Mouse (Mus musculus): ENCODE data around the gene Mutyh. TPM values are rescaled to one million over a fixed set of nuclear protein-coding genes. Genes with fewer than 3 reads are reported as not detected.

The Mutyh gene
- total and polyA plus RNA-seq, 3 experiments, result 0.81 to 2.5 TPM; not detected in 1

GRCm38 (mm10) chr4:116862023-116862422, 54.5 kb downstream of the Mutyh start:
- Histone ChIP-seq H3K36me3 (ENCODE audit: control insufficient read depth in 1 of 2, insufficient read depth in 2 of 2, low read length in 2 of 2) (no peaks in the 10 kb centered on the region), H3K4me1 (ENCODE audit: control insufficient read depth in 1 of 2, insufficient read depth in 2 of 2, low read length in 2 of 2) (no peaks in the 10 kb centered on the region), H3K27me3 (ENCODE audit: control insufficient read depth in 1 of 2, insufficient read depth in 2 of 2, low read length in 2 of 2) (peaks cover 18 to 34% of the 10 kb centered on the region in 2 experiments), H3K27ac (ENCODE audit: control insufficient read depth, low read depth, low read length) (no peak overlapping the region), H3K9ac (ENCODE audit: control insufficient read depth, low read depth, low read length, poor library complexity, severe bottlenecking) (no peak overlapping the region), H3K9me3 (replicated peaks; ENCODE audit: insufficient read depth, low read length) (no peaks in the 10 kb centered on the region), H3K4me3 (ENCODE audit: control insufficient read depth in 1 of 2, insufficient read depth in 1 of 2, low read depth in 2 of 2, low read length in 2 of 2) (no peak overlapping the region), H3K79me2 (ENCODE audit: control insufficient read depth, insufficient read depth, low read length, poor library complexity) (no peaks in the 10 kb centered on the region)
- TF ChIP-seq MYC (IDR thresholded peaks at IDR 0.05; ENCODE audit: low read depth, low read length) (no peak), ZKSCAN1 (IDR thresholded peaks at IDR 0.05; ENCODE audit: low read depth, low read length) (no peak), ZMIZ1 (IDR thresholded peaks at IDR 0.05; ENCODE audit: low read depth, low read length) (no peak), EP300 (IDR thresholded peaks at IDR 0.05; ENCODE audit: low read depth in 1 of 2, low read length in 2 of 2) (no peak), CHD1 (IDR thresholded peaks at IDR 0.05; ENCODE audit: low read depth, low read length) (no peak), MYB (IDR thresholded peaks at IDR 0.05; ENCODE audit: low read depth, low read length) (no peak), POLR2AphosphoS2 (IDR thresholded peaks at IDR 0.05; ENCODE audit: low read length) (no peak), SMC3 (IDR thresholded peaks at IDR 0.05; ENCODE audit: low read depth, low read length) (no peak), GABPA (IDR thresholded peaks at IDR 0.05; ENCODE audit: low read depth, low read length) (no peak), TAL1 (IDR thresholded peaks at IDR 0.05; ENCODE audit: low read length) (no peak), MEF2A (IDR thresholded peaks at IDR 0.05; ENCODE audit: extremely low read depth, insufficient replicate concordance, low read depth, low read length, poor library complexity, severe bottlenecking) (no peak), MAFK (IDR thresholded peaks at IDR 0.05; ENCODE audit: borderline replicate concordance, low read depth, low read length) (no peak), RCOR1 (IDR thresholded peaks at IDR 0.05; ENCODE audit: low read depth, low read length) (no peak), CTCF (IDR thresholded peaks at IDR 0.05 in 2 of 3, conservative IDR thresholded peaks at IDR 0.05 in 1 of 3; ENCODE audit: control insufficient read depth in 1 of 3, insufficient read depth in 1 of 3, low read depth in 2 of 3, low read length in 3 of 3, poor library complexity in 1 of 3, severe bottlenecking in 1 of 3) (no peak), ETS1 (IDR thresholded peaks at IDR 0.05; ENCODE audit: low read depth, low read length) (no peak), BHLHE40 (IDR thresholded peaks at IDR 0.05; ENCODE audit: borderline replicate concordance, low read depth, low read length) (no peak), CHD2 (IDR thresholded peaks at IDR 0.05; ENCODE audit: low read length) (no peak), KAT2A (conservative IDR thresholded peaks at IDR 0.05; ENCODE audit: low read depth, low read length) (no peak)
- no peak for DNase-seq (ENCODE audit: low read depth, low spot score)

Other genes with a start within 250 kb of the Mutyh start
- 1.0 and 1.2 TPM in 2 replicates for gene Ccdc17, start 211.1 kb upstream of the Mutyh start, total RNA-seq (2012; rRNA removed)
- gene Ccdc17, start 211.1 kb upstream of the Mutyh start, polyA plus RNA-seq (2012; ENCODE audit: insufficient read depth in 1 of 2, insufficient read length in 2 of 2, low read depth in 1 of 2, low replicate concordance in 2 of 2, missing spikeins in 1 of 2), result 1 to 10 TPM in 1 of 2 experiments, not detected in 1; 1.5 TPM
- 133 and 159 TPM in 2 replicates for gene Nasp, start 179.8 kb upstream of the Mutyh start, total RNA-seq (2012; rRNA removed)
- 100 to 1,000 TPM in 1 of 2 experiments, not detected in 1; 174 TPM for gene Nasp, start 179.8 kb upstream of the Mutyh start, polyA plus RNA-seq (2012; ENCODE audit: insufficient read depth in 1 of 2, insufficient read length in 2 of 2, low read depth in 1 of 2, low replicate concordance in 2 of 2, missing spikeins in 1 of 2)
- 258 and 281 TPM in 2 replicates for gene Akr1a1, start 156.0 kb upstream of the Mutyh start, total RNA-seq (2012; rRNA removed)
- gene Akr1a1, start 156.0 kb upstream of the Mutyh start, polyA plus RNA-seq (2012; ENCODE audit: insufficient read depth in 1 of 2, insufficient read length in 2 of 2, low read depth in 1 of 2, low replicate concordance in 2 of 2, missing spikeins in 1 of 2), result 100 to 1,000 TPM in 1 of 2 experiments, not detected in 1; 358 TPM
- 223 and 307 TPM in 2 replicates for gene Prdx1, start 122.2 kb upstream of the Mutyh start, total RNA-seq (2012; rRNA removed)
- gene Prdx1, start 122.2 kb upstream of the Mutyh start, polyA plus RNA-seq (2012; ENCODE audit: insufficient read depth in 1 of 2, insufficient read length in 2 of 2, low read depth in 1 of 2, low replicate concordance in 2 of 2, missing spikeins in 1 of 2), result 100 to 1,000 TPM in 1 of 2 experiments, not detected in 1; 416 TPM
- 12.2 and 15.1 TPM in 2 replicates for gene Mmachc, start 99.3 kb upstream of the Mutyh start, total RNA-seq (2012; rRNA removed)
- 10 to 100 TPM in 1 of 2 experiments, not detected in 1; 22.8 TPM for gene Mmachc, start 99.3 kb upstream of the Mutyh start, polyA plus RNA-seq (2012; ENCODE audit: insufficient read depth in 1 of 2, insufficient read length in 2 of 2, low read depth in 1 of 2, low replicate concordance in 2 of 2, missing spikeins in 1 of 2)
- gene Ccdc163, start 99.2 kb upstream of the Mutyh start, total RNA-seq (2012; rRNA removed), result 12.3 and 14.2 TPM in 2 replicates
- 10 to 100 TPM in 1 of 2 experiments, not detected in 1; 26.0 TPM for gene Ccdc163, start 99.2 kb upstream of the Mutyh start, polyA plus RNA-seq (2012; ENCODE audit: insufficient read depth in 1 of 2, insufficient read length in 2 of 2, low read depth in 1 of 2, low replicate concordance in 2 of 2, missing spikeins in 1 of 2)
- gene Tesk2, start 86.8 kb upstream of the Mutyh start, total RNA-seq (2012; rRNA removed), result 2.3 and 2.8 TPM in 2 replicates
- 1 to 10 TPM in 1 of 2 experiments, not detected in 1; 3.3 TPM for gene Tesk2, start 86.8 kb upstream of the Mutyh start, polyA plus RNA-seq (2012; ENCODE audit: insufficient read depth in 1 of 2, insufficient read length in 2 of 2, low read depth in 1 of 2, low replicate concordance in 2 of 2, missing spikeins in 1 of 2)
- 46.4 and 49.3 TPM in 2 replicates for gene Toe1, start 83 bp upstream of the Mutyh start, total RNA-seq (2012; rRNA removed)
- gene Toe1, start 83 bp upstream of the Mutyh start, polyA plus RNA-seq (2012; ENCODE audit: insufficient read depth in 1 of 2, insufficient read length in 2 of 2, low read depth in 1 of 2, low replicate concordance in 2 of 2, missing spikeins in 1 of 2), result 10 to 100 TPM in 1 of 2 experiments, not detected in 1; 38.3 TPM
- 0.10 TPM in 1 of 2 replicates, not detected in the other for gene Hpdl, start 14.0 kb downstream of the Mutyh start, total RNA-seq (2012; rRNA removed)
- gene Hpdl, start 14.0 kb downstream of the Mutyh start, polyA plus RNA-seq (2012; ENCODE audit: insufficient read depth in 1 of 2, insufficient read length in 2 of 2, low read depth in 1 of 2, low replicate concordance in 2 of 2, missing spikeins in 1 of 2), result under 1 TPM in 1 of 2 experiments, not detected in 1; 0.14 TPM
- gene Zswim5, start 69.7 kb downstream of the Mutyh start, total RNA-seq (2012; rRNA removed), result 0.03 TPM in 1 of 2 replicates, not detected in the other
- gene Zswim5, start 69.7 kb downstream of the Mutyh start, polyA plus RNA-seq (2012; ENCODE audit: insufficient read depth in 1 of 2, insufficient read length in 2 of 2, low read depth in 1 of 2, low replicate concordance in 2 of 2, missing spikeins in 1 of 2), result under 1 TPM in 1 of 2 experiments, not detected in 1; 0.03 TPM
- 72.0 and 108 TPM in 2 replicates for gene Urod, start 186.7 kb downstream of the Mutyh start, total RNA-seq (2012; rRNA removed)
- gene Urod, start 186.7 kb downstream of the Mutyh start, polyA plus RNA-seq (2012; ENCODE audit: insufficient read depth in 1 of 2, insufficient read length in 2 of 2, low read depth in 1 of 2, low replicate concordance in 2 of 2, missing spikeins in 1 of 2), result 100 to 1,000 TPM; 132 to 645 TPM
- gene Hectd3, start 187.6 kb downstream of the Mutyh start, total RNA-seq (2012; rRNA removed), result 9.8 TPM in 2 replicates
- gene Hectd3, start 187.6 kb downstream of the Mutyh start, polyA plus RNA-seq (2012; ENCODE audit: insufficient read depth in 1 of 2, insufficient read length in 2 of 2, low read depth in 1 of 2, low replicate concordance in 2 of 2, missing spikeins in 1 of 2), result 10 to 100 TPM in 1 of 2 experiments, not detected in 1; 19.1 TPM
- 75.4 and 79.3 TPM in 2 replicates for gene Eif2b3, start 211.7 kb downstream of the Mutyh start, total RNA-seq (2012; rRNA removed)
- gene Eif2b3, start 211.7 kb downstream of the Mutyh start, polyA plus RNA-seq (2012; ENCODE audit: insufficient read depth in 1 of 2, insufficient read length in 2 of 2, low read depth in 1 of 2, low replicate concordance in 2 of 2, missing spikeins in 1 of 2), result 10 to 100 TPM in 1 of 2 experiments, not detected in 1; 77.5 TPM

Data from MEL (cell line).